Comparison of ENCODE assay signal across 10 mouse cellular contexts in the genomic region with DNA sequence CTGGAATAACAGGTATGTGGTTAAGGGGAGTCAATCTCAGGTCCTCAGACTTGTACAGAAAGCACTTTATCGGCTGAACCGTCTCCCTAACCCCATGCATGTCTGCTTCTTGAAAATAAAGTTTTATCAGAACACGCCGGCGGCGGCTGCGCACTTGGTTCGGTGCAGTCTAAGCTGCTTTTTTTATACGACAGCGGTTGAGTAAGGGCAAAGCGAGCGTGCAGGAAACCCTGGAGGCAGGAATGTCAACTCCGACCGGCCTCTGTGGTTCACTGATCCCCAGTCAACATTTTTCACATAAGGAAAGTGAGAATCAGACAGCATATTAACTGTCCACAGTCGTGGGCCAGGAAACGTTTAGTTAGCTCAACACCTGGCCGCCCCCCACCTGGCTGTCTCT.
DNase-seq lines count a peak whose midpoint lies in the region; ATAC-seq and TF ChIP-seq lines count a peak whose summit lies in the region.
"Had no signal": no experiment of that assay in that cellular context is flagged by ENCODE, and none has a peak within 500 bp of the region (broad histone marks: within the 10 kb centered on the region; RNA-seq: fewer than 3 reads in every experiment).

No protein-coding gene starts in this region.

- peak; percentile 15; the same call in 1 of the 2 replicates for TF ChIP-seq CTCF in heart, postnatal 0 days (IDR thresholded peaks at IDR 0.05; ENCODE audit: low read depth)
- no peak for TF ChIP-seq CTCF in MEL (IDR thresholded peaks at IDR 0.05 in 2 of 3, conservative IDR thresholded peaks at IDR 0.05 in 1 of 3; ENCODE audit: control insufficient read depth in 1 of 3, insufficient read depth in 1 of 3, low read depth in 2 of 3, low read length in 3 of 3, poor library complexity in 1 of 3, severe bottlenecking in 1 of 3)

- H3K27me3 ChIP-seq in heart, postnatal 0 days (ENCODE audit: control insufficient read depth, insufficient read depth, low read length), result no peaks in the 10 kb centered on the region
- no peaks in the 10 kb centered on the region; a peak in 1 of 4 replicates for H3K27me3 ChIP-seq in MEL (ENCODE audit: control insufficient read depth in 1 of 2, insufficient read depth in 2 of 2, low read length in 2 of 2)
- no peaks in the 10 kb centered on the region for H3K27me3 ChIP-seq in limb, embryonic 15.5 days
- H3K27me3 ChIP-seq in forebrain, embryonic 10.5 days (ENCODE audit: poor library complexity, severe bottlenecking), result no peaks in the 10 kb centered on the region

- no peaks in the 10 kb centered on the region for H3K9me3 ChIP-seq in heart, postnatal 0 days (replicated peaks; ENCODE audit: control insufficient read depth, low read length)
- no peaks in the 10 kb centered on the region for H3K9me3 ChIP-seq in MEL (replicated peaks; ENCODE audit: insufficient read depth, low read length)
- H3K9me3 ChIP-seq in limb, embryonic 15.5 days, result no peaks in the 10 kb centered on the region
- H3K9me3 ChIP-seq in forebrain, embryonic 10.5 days, result 0 out of 2 replicates have a peak, but pooled peaks cover 3% of the 10 kb centered on the region

- H3K4me3 ChIP-seq in heart, postnatal 0 days (ENCODE audit: low read depth, low read length), result no peak overlapping the region
- H3K4me3 ChIP-seq in MEL (ENCODE audit: control insufficient read depth in 1 of 2, insufficient read depth in 1 of 2, low read depth in 2 of 2, low read length in 2 of 2), result peak overlapping the region in 1 of 2 experiments; percentile 47; a peak in 2 of 4 replicates
- H3K4me3 ChIP-seq in limb, embryonic 15.5 days, result no peak overlapping the region
- no peak overlapping the region for H3K4me3 ChIP-seq in forebrain, embryonic 10.5 days

- H3K9ac ChIP-seq in heart, postnatal 0 days (replicated peaks; ENCODE audit: low read depth, low read length), result no peak overlapping the region
- no peak overlapping the region for H3K9ac ChIP-seq in MEL (ENCODE audit: control insufficient read depth, low read depth, low read length, poor library complexity, severe bottlenecking)
- H3K9ac ChIP-seq in limb, embryonic 15.5 days, result no peak overlapping the region

- TF ChIP-seq RAD21 in MEL (IDR thresholded peaks at IDR 0.05; ENCODE audit: low read depth, low read length), result no peak

- no peaks in the 10 kb centered on the region for H3K4me1 ChIP-seq in heart, postnatal 0 days (ENCODE audit: control insufficient read depth, insufficient read depth)
- no peaks in the 10 kb centered on the region; a peak in 1 of 4 replicates for H3K4me1 ChIP-seq in MEL (ENCODE audit: control insufficient read depth in 1 of 2, insufficient read depth in 2 of 2, low read length in 2 of 2)
- peaks cover 34% of the 10 kb centered on the region for H3K4me1 ChIP-seq in limb, embryonic 15.5 days
- peaks cover 80% of the 10 kb centered on the region for H3K4me1 ChIP-seq in forebrain, embryonic 10.5 days

- no peak for ATAC-seq in heart, postnatal 0 days (ENCODE audit: insufficient read depth, low read depth)
- 0 out of 2 replicates have a peak, but pooled peaks have one; percentile 25 for ATAC-seq in limb, embryonic 15.5 days (ENCODE audit: insufficient number of reproducible peaks, low FRiP score, low TSS enrichment, low read depth)

- H3K79me2 ChIP-seq in MEL (ENCODE audit: control insufficient read depth, insufficient read depth, low read length, poor library complexity), result no peaks in the 10 kb centered on the region

- 54% methylated on average over 17 of the region's 17 CpGs for WGBS in heart, postnatal 0 days
- 25% methylated on average over 17 of the region's 17 CpGs for WGBS in limb, embryonic 15.5 days
- WGBS in forebrain, embryonic 10.5 days, result 73% methylated on average over 17 of the region's 17 CpGs

- no peak for TF ChIP-seq POLR2A in MEL (IDR thresholded peaks at IDR 0.05; ENCODE audit: control insufficient read depth in 1 of 2, insufficient read depth in 1 of 2, low read depth in 1 of 2, low read length in 2 of 2, poor library complexity in 1 of 2)

- DNase-seq in heart, postnatal 0 days (ENCODE audit: low spot score), result no peak
- no peak for DNase-seq in heart, adult 11 months
- DNase-seq in MEL (ENCODE audit: low read depth, low spot score), result peak; percentile 57
- DNase-seq in kidney, adult 11 months, result peak; percentile 84
- DNase-seq in right cerebral cortex, adult 2 months (ENCODE audit: low spot score in 2 of 2), result no peak
- no peak for DNase-seq in forebrain, embryonic 10.5 days (ENCODE audit: extremely low spot score, low spot score)
- DNase-seq in heart, adult 8-10 months (ENCODE audit: low spot score), result no peak
- DNase-seq: thymus, postnatal 36 days had no signal

- no peak overlapping the region for H3K27ac ChIP-seq in heart, postnatal 0 days (ENCODE audit: low read depth)
- H3K27ac ChIP-seq in MEL (ENCODE audit: control insufficient read depth, low read depth, low read length), result no peak overlapping the region
- H3K27ac ChIP-seq in limb, embryonic 15.5 days, result peak overlapping the region; percentile 48; the same call in 1 of the 2 replicates
- H3K27ac ChIP-seq in forebrain, embryonic 10.5 days, result no peak overlapping the region
- H3K27ac ChIP-seq: macrophage had no signal

- H3K36me3 ChIP-seq in heart, postnatal 0 days (replicated peaks; ENCODE audit: control insufficient read depth, insufficient read depth, low read length), result no peaks in the 10 kb centered on the region
- H3K36me3 ChIP-seq in MEL (ENCODE audit: control insufficient read depth in 1 of 2, insufficient read depth in 2 of 2, low read length in 2 of 2), result no peaks in the 10 kb centered on the region
- H3K36me3 ChIP-seq in limb, embryonic 15.5 days, result peaks cover 2% of the 10 kb centered on the region; the same call in 1 of the 2 replicates
- H3K36me3 ChIP-seq in forebrain, embryonic 10.5 days (replicated peaks), result peaks cover 37% of the 10 kb centered on the region

- H3K4me2 ChIP-seq in heart, postnatal 0 days (ENCODE audit: low read depth, low read length), result no peak overlapping the region
- peak overlapping the region; percentile 19; the same call in 1 of the 2 replicates for H3K4me2 ChIP-seq in limb, embryonic 15.5 days

- TF ChIP-seq EP300 in heart, postnatal 0 days (IDR thresholded peaks at IDR 0.05; ENCODE audit: low read depth), result no peak
- peak; percentile 43 to 53 for TF ChIP-seq EP300 in MEL (IDR thresholded peaks at IDR 0.05; ENCODE audit: low read depth in 1 of 2, low read length in 2 of 2)

TF ChIP-seq in MEL, 35 proteins besides CTCF, POLR2A, EP300 and RAD21 (continues in another document):
- TF ChIP-seq ETS1 (IDR thresholded peaks at IDR 0.05; ENCODE audit: low read depth, low read length), result 0 out of 2 replicates have a peak, but pooled peaks have one; percentile 27
- TF ChIP-seq NELFE (IDR thresholded peaks at IDR 0.05; ENCODE audit: low read depth, low read length), result no peak; the same call in 1 of the 2 replicates
- peak; percentile 64; the same call in 1 of the 2 replicates for TF ChIP-seq TCF12 (IDR thresholded peaks at IDR 0.05; ENCODE audit: low read depth, low read length)
- TF ChIP-seq MXI1 (IDR thresholded peaks at IDR 0.05; ENCODE audit: low read depth, low read length), result no peak
- 0 out of 2 replicates have a peak, but pooled peaks have one; percentile 26 for TF ChIP-seq MAX (IDR thresholded peaks at IDR 0.05; ENCODE audit: low read length)
- no peak for TF ChIP-seq TBP (IDR thresholded peaks at IDR 0.05; ENCODE audit: low read depth, low read length)
- no peak for TF ChIP-seq ZC3H11A (IDR thresholded peaks at IDR 0.05; ENCODE audit: low read depth, low read length)
- TF ChIP-seq E2F4 (IDR thresholded peaks at IDR 0.05; ENCODE audit: borderline replicate concordance, low read depth, low read length), result no peak
- no peak for TF ChIP-seq SMC3 (IDR thresholded peaks at IDR 0.05; ENCODE audit: low read depth, low read length)
- no peak for TF ChIP-seq MAFK (IDR thresholded peaks at IDR 0.05; ENCODE audit: borderline replicate concordance, low read depth, low read length)
- TF ChIP-seq HCFC1 (IDR thresholded peaks at IDR 0.05; ENCODE audit: low read depth, low read length), result peak; percentile 51; the same call in 1 of the 2 replicates
- TF ChIP-seq ELF1 (IDR thresholded peaks at IDR 0.05; ENCODE audit: low read depth, low read length), result no peak
- no peak for TF ChIP-seq USF1 (IDR thresholded peaks at IDR 0.05; ENCODE audit: low read depth, low read length)
- TF ChIP-seq CHD2 (IDR thresholded peaks at IDR 0.05; ENCODE audit: low read length), result no peak
- no peak for TF ChIP-seq MAZ (IDR thresholded peaks at IDR 0.05; ENCODE audit: low read depth, low read length)
- no peak for TF ChIP-seq CHD1 (IDR thresholded peaks at IDR 0.05; ENCODE audit: low read depth, low read length)
- TF ChIP-seq GATA1 (IDR thresholded peaks at IDR 0.05; ENCODE audit: low read depth, low read length), result peak; percentile 30; the same call in 1 of the 2 replicates
- TF ChIP-seq KAT2A (conservative IDR thresholded peaks at IDR 0.05; ENCODE audit: low read depth, low read length), result no peak
- no peak for TF ChIP-seq MYC (IDR thresholded peaks at IDR 0.05; ENCODE audit: low read depth, low read length)
- TF ChIP-seq JUND (IDR thresholded peaks at IDR 0.05; ENCODE audit: low read depth, low read length), result no peak
- TF ChIP-seq POLR2AphosphoS5 (IDR thresholded peaks at IDR 0.05; ENCODE audit: borderline replicate concordance, low read depth, low read length), result no peak
- no peak for TF ChIP-seq MEF2A (IDR thresholded peaks at IDR 0.05; ENCODE audit: extremely low read depth, insufficient replicate concordance, low read depth, low read length, poor library complexity, severe bottlenecking)
- peak; percentile 51 for TF ChIP-seq SIN3A (IDR thresholded peaks at IDR 0.05; ENCODE audit: low read length)
- TF ChIP-seq TAL1 (IDR thresholded peaks at IDR 0.05; ENCODE audit: low read length), result peak; percentile 23
- no peak for TF ChIP-seq GABPA (IDR thresholded peaks at IDR 0.05; ENCODE audit: low read depth, low read length)
- no peak for TF ChIP-seq ZKSCAN1 (IDR thresholded peaks at IDR 0.05; ENCODE audit: low read depth, low read length)
- TF ChIP-seq USF2 (IDR thresholded peaks at IDR 0.05; ENCODE audit: borderline replicate concordance in 1 of 2, insufficient read depth in 1 of 2, low read depth in 1 of 2, low read length in 2 of 2), result no peak
- TF ChIP-seq ZNF384 (IDR thresholded peaks at IDR 0.05; ENCODE audit: low read depth, low read length), result peak; percentile 92
- TF ChIP-seq MYB (IDR thresholded peaks at IDR 0.05; ENCODE audit: low read depth, low read length), result peak; percentile 41; the same call in 1 of the 2 replicates
- no peak for TF ChIP-seq POLR2AphosphoS2 (IDR thresholded peaks at IDR 0.05; ENCODE audit: low read length)
- TF ChIP-seq RCOR1 (IDR thresholded peaks at IDR 0.05; ENCODE audit: low read depth, low read length), result peak; percentile 65
- 0 out of 2 replicates have a peak, but pooled peaks have one; percentile 30 for TF ChIP-seq BHLHE40 (IDR thresholded peaks at IDR 0.05; ENCODE audit: borderline replicate concordance, low read depth, low read length)

Comparison
In these comparisons a context has a peak if more than half of its experiments do, and no peak if none do; other contexts are left out.
1. DNase-seq: peak in MEL (single experiment) and kidney, adult 11 months (single experiment); none in heart, postnatal 0 days (single experiment), heart, adult 11 months (single experiment), right cerebral cortex, adult 2 months (0 of 2), forebrain, embryonic 10.5 days (single experiment) and heart, adult 8-10 months (single experiment).